Mouse (Mus musculus): Measurements from ENCODE around the gene Ky.

The Ky gene

DNA sequence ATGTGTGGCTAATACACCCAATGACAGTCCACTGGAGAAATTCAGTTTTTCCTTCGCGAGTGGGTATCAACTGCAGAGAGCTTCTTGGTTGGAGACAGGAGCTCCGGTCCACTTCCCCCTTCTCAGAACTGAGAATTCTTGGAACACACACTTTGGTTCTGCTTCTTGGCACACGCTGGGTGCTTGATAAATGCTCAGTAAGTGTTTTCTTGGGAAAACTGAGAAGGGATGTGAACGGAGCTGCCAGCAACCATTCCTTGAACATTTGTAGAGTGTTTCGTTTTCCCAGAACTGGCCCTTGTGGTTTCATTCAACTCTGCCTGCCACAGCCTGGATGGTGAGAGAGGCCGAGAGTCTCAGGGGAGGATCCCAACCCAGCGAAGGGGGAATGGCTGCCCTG, 43.7 kb downstream of the Ky start:
- no peak for DNase-seq (ENCODE audit: low read depth)

DNA sequence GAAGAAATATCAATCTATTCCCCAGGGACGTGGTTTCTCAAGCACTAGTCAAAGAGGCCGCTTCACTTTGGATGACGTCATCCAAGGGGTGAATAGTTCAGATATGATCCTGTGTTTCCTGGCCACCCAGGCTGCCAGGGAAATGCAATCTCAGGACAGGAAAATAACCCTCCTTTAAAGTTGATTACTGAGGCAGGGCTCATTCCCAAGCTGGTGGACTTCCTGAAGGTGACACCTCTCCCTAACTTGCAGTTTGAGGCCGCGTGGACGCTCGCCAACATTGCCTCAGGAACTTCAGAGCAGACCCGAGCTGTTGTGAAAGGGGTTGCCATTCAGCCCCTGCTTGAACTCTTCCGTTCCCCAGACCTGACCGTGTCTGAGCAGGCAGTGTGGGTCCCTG, 46.2 kb downstream of the Ky start:
- DNase-seq (ENCODE audit: low read depth) = peak; percentile 46

DNA sequence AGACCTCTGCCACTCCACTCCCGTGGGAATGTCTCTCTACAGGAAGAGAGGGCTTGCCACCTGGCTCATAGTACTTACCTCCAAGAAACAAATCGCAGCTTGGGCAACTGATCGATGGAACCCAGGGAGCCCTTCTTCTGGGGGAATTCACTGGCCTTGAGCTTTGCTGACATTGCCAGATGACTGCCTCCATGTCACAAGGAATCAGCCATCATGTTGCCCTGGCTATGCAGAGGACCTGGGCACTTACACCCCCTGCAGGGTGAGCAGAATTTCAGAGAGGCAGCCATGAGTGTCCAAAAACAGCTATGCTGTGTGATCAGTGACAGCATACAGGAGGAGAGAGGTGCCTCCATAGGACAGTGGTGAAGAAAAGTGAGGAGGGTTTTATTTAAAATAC, 48.2 kb downstream of the Ky start:
- DNase-seq (ENCODE audit: low read depth) = no peak

DNA sequence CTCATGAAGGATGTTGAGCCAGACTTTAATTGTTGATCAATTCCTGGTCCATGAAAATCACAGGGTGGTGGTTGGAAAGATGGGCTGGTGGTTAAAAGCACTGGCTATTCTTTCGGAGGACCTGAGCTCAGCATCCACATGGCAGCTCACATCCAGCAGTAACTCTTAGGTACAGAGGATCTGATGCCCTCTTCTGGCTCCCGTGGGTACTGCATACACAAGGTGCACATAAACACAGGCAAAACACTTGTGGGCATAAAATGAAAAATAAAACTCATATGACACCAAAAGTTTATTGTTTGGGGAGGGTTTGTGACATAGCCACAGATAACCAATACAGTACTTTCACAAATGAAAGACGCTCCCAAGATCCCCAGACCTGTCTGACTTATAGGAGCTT, 52.9 kb downstream of the Ky start:
- DNase-seq (ENCODE audit: low read depth) = no peak

DNA sequence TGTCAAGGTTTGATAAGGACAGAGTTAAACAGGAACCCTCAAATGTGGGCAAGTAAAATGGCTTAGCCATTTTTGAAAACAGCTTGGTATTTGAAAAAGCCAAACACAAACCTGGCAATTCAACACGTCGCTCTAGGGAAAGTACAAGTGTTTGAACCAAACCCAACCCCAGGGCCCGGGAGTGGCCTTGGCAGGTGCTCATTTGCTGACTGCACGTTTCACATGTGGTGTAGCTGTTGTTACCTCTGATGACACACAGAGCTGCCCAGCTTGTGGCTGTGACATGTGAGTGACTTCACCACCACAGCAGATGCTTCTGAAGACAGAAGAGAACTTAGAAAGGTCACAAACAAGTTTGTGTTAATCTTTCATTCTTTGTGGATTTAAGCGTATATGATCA, 67.3 kb downstream of the Ky start:
- peak; percentile 10 for DNase-seq (ENCODE audit: low read depth)

DNA sequence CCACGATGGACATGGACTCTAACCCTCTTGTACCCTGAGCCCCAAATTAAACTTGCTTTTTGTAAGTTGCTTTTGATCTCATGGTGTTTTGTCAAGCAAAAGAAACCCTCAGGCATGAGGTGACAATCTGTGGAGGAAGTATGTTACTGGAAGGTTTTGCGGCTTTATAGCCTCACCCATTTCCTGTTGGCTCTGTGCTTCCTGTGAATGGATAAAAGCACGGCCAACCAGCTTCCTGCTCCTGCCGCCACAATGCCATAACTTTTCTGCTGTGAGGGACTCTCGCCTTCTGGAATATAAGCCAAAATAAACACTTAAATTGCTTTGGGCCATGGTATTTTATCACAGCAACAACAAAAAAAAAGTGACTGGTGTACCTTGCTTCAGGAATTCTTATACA, 71.9 kb downstream of the Ky start:
- DNase-seq (ENCODE audit: low read depth) = peak; percentile 86

DNA sequence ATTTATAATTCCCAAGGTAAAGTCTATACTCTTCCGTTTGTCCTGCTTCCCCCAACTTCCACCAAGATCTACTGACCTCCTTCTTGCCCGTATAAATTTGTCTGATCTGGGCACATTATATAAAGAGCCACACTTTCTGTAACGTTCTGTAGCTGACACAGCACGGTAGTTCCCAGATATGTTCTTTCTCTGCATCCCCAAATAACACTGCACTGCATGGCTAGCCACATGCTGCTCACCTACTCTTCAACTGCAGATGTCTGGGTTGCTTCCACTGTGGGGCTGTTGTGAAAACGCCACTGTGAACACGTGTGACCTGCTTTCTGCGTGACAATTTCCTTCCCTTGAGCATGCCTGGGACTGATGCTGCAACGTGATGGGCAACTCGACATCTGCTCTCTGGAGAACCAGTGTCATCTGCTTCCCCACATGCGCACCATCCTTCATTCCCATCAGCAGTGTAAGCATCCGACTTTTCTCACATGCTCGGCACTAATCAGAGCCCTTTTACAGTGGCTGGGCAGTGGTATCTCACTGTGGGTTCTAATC, 76.4 kb downstream of the Ky start:
- no peak for DNase-seq (ENCODE audit: low read depth)

DNA sequence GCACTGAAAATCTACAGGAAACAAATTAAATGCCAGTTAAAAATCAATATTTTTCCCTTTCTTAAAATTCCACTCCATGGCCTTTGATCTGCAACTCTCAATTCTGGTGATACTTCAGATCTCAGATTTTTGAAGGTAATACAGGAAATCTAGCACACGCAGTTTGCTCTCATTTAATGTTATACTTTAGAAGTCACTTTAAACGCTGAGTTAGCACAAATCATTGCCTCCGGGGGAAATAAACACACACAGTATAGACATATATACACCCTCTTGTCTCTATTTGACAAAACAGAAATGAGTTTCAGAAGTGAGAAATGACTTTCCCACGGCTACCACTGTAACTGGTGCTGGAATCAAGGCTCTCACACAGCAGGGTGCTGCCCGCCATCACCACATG, 81.8 kb downstream of the Ky start:
- DNase-seq (ENCODE audit: low read depth) = no peak

DNA sequence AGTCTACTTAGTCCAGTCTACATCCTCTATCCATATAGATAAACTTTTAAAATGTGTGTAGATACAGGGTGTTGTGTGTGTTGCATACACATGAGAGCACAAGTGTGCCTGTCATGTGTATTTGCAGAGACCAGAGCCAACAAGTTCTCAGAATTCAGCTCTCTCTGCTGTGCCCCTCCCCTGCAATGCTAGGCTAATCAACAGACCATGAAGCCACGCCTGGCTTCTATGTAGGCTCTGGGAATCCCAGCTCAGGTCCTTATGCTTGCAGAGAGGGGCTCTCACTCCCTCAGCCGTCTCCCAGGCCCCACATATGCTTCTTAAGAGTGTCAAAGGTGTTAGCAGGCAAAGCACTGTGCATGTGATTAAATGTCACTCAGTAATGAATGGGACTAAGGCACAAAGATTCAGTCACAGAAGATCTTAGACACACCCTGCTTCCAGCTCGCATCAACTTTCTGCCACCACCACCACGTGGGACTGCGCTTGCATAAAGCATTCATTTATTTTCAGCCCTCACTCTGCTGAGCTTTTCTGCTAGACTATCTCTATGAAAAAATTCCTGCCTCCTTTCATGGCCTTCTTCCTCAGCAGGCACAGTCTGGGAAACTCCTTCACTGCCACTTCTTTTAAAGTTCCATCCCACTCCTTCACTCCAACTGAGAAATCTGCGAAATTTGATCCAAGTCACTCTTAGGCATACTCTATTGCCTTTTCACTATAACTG, 89.3 kb downstream of the Ky start:
- no peak for DNase-seq (ENCODE audit: low read depth)
